Mouse (Mus musculus) thymus, postnatal 0 days (tissue): ENCODE results near the gene Lcmt2. TPM values are rescaled to one million over a fixed set of nuclear protein-coding genes. Genes with fewer than 3 reads are reported as not detected.

Experiments
- DNase-seq: peaks from one replicate; pipeline ENCODE4 v3.0.0-alpha.2; 2015; ENCODE audit warnings: low spot score
- polyA plus RNA-seq: library from polyadenylated mRNA; unstranded; fragments of >200 nt; fragmentation: Nextera tagmentation; extraction: Ambion mirVana; gene quantifications from 2 replicates; pipeline ENCODE4 v1.2.1, GENCODE M21; 2015

Lcmt2 gene
- polyA plus RNA-seq, 1 experiment from 2014 or later, result 25.5 TPM

GRCm38 (mm10) chr2:121119260-121119659 lies 21.2 kb downstream of the Lcmt2 start:
- DNase-seq, result no peak

- DNase-seq, result no peak
These were observed 25.0 kb downstream of the Lcmt2 start for GRCm38 (mm10) chr2:121115418-121115817.

- no peak for DNase-seq
These were observed 30.8 kb downstream of the Lcmt2 start, which contains the start of gene Tgm7 for GRCm38 (mm10) chr2:121109695-121110094. Tgm7 (minus strand) TSS chr2:121109795.

- DNase-seq, result no peak
These were observed 34.5 kb downstream of the Lcmt2 start for GRCm38 (mm10) chr2:121105940-121106339.

- DNase-seq, result peak; percentile 68
These were observed 38.4 kb downstream of the Lcmt2 start for GRCm38 (mm10) chr2:121102051-121102450.

GRCm38 (mm10) chr2:121089751-121090150 lies 50.7 kb downstream of the Lcmt2 start:
- DNase-seq, result no peak

- DNase-seq, result no peak
These were observed 51.9 kb downstream of the Lcmt2 start for GRCm38 (mm10) chr2:121088507-121088906.

- DNase-seq, result no peak
These were observed 54.8 kb downstream of the Lcmt2 start, which contains the start of gene Tgm5 for GRCm38 (mm10) chr2:121085480-121086185. Tgm5 (minus strand) TSS chr2:121085841.

- no peak for DNase-seq
These were observed 57.8 kb downstream of the Lcmt2 start for GRCm38 (mm10) chr2:121082626-121083025.

Other genes with a start within 250 kb of the Lcmt2 start
- gene Ubr1, start 169.9 kb downstream of the Lcmt2 start, polyA plus RNA-seq, result 23.1 and 28.6 TPM in 2 replicates
- gene Tmem62, start 163.6 kb downstream of the Lcmt2 start, polyA plus RNA-seq, result 3.0 and 4.7 TPM in 2 replicates
- 81.1 and 85.9 TPM in 2 replicates for gene Ccndbp1, start 132.2 kb downstream of the Lcmt2 start, polyA plus RNA-seq
- gene Epb42, start 103.6 kb downstream of the Lcmt2 start, polyA plus RNA-seq, result 0.30 and 0.46 TPM in 2 replicates
- gene Tgm5, start 54.8 kb downstream of the Lcmt2 start, polyA plus RNA-seq, result 0.31 and 0.42 TPM in 2 replicates
- 0.37 and 0.38 TPM in 2 replicates for gene Tgm7, start 30.9 kb downstream of the Lcmt2 start, polyA plus RNA-seq
- 20.3 and 21.3 TPM in 2 replicates for gene Adal, start 225 bp downstream of the Lcmt2 start, polyA plus RNA-seq
- gene Tubgcp4, start 30.0 kb upstream of the Lcmt2 start, polyA plus RNA-seq, result 45.5 and 51.2 TPM in 2 replicates
- 9.4 and 11.5 TPM in 2 replicates for gene Zscan29, start 30.5 kb upstream of the Lcmt2 start, polyA plus RNA-seq
- 23.0 and 24.3 TPM in 2 replicates for gene Trp53bp1, start 130.8 kb upstream of the Lcmt2 start, polyA plus RNA-seq
- 0.28 and 0.39 TPM in 2 replicates for gene Map1a, start 148.9 kb upstream of the Lcmt2 start, polyA plus RNA-seq
- 8.5 and 8.7 TPM in 2 replicates for gene Ppip5k1, start 214.7 kb upstream of the Lcmt2 start, polyA plus RNA-seq
- 5.9 and 7.0 TPM in 2 replicates for gene Ckmt1, start 217.1 kb upstream of the Lcmt2 start, polyA plus RNA-seq
- 0.07 TPM in 1 of 2 replicates, not detected in the other for gene Strc, start 246.5 kb upstream of the Lcmt2 start, polyA plus RNA-seq